Mouse (Mus musculus) liver, postnatal 0 days (tissue): Measurements from ENCODE around the gene Naaa. TPM values are rescaled to one million over a fixed set of nuclear protein-coding genes. Genes with fewer than 3 reads are reported as not detected.

Experiments used
- ATAC-seq: fragments of 200-750 bp; cut with Nextera tagmentation; 2 replicates; pipeline ENCODE4 v1.8.0; 2017; ENCODE audit warnings: mild to moderate bottlenecking, moderate library complexity
- DNase-seq: peaks from one replicate; pipeline ENCODE4 v3.0.0-alpha.2; 2016
- H3K27ac ChIP-seq: fragments of 300-500 bp; sonication (generic); 2 replicates; pipeline ENCODE4 v1.5.1; 2014; ENCODE audit warnings: antibody characterized with exemption, moderate library complexity, mild to moderate bottlenecking, low read depth
- H3K27me3 ChIP-seq: fragments of 300-500 bp; sonication (generic); 2 replicates; pipeline ENCODE4 v1.6.1; 2014; ENCODE audit warnings: low read length, control low read depth, mixed read lengths; ENCODE audit not compliant: insufficient read depth
- H3K36me3 ChIP-seq: fragments of 300-500 bp; sonication (generic); replicated peaks from 2 replicates; pipeline ENCODE4 v1.6.1; 2014; ENCODE audit warnings: mild to moderate bottlenecking, control low read depth, low read length, moderate library complexity, mixed read lengths; ENCODE audit not compliant: insufficient read depth
- H3K4me1 ChIP-seq: fragments of 300-500 bp; sonication (generic); 2 replicates; pipeline ENCODE4 v1.6.1; 2014; ENCODE audit warnings: antibody characterized with exemption, mild to moderate bottlenecking, control low read depth; ENCODE audit not compliant: insufficient read depth
- H3K4me2 ChIP-seq: fragments of 300-500 bp; sonication (generic); 2 replicates; pipeline ENCODE4 v1.6.1; 2014; ENCODE audit warnings: low read depth, mild to moderate bottlenecking, low read length, moderate library complexity, mixed read lengths
- H3K4me3 ChIP-seq: fragments of 300-500 bp; sonication (generic); 2 replicates; pipeline ENCODE4 v1.5.1; 2014; ENCODE audit warnings: low read depth, low read length
- H3K9ac ChIP-seq: fragments of 300-500 bp; sonication (generic); replicated peaks from 2 replicates; pipeline ENCODE4 v1.6.1; 2014; ENCODE audit warnings: mild to moderate bottlenecking, moderate library complexity
- H3K9me3 ChIP-seq: fragments of 300-500 bp; sonication (generic); 2 replicates; pipeline ENCODE4 v1.6.1; 2016; ENCODE audit warnings: mild to moderate bottlenecking, control low read depth, low read length, mixed read lengths
- CTCF ChIP-seq: sonication (generic); IDR thresholded peaks from 2 replicates; pipeline ENCODE4 v1.5.1; 2016; ENCODE audit warnings: antibody characterized with exemption, low read depth
- EP300 ChIP-seq: IDR thresholded peaks from 2 replicates; pipeline ENCODE4 v1.6.1; 2016; ENCODE audit warnings: antibody characterized with exemption, low read depth, mild to moderate bottlenecking
- WGBS: fragments of 180-500 bp; shearing (Covaris S2); extraction: QIAGEN DNeasy Blood & Tissue Kit; methylation state at CpG from one replicate; pipeline ENCODE4 v1.1.7; 2014; ENCODE audit not compliant: insufficient replicate concordance; 5-methylcytosine and 5-hydroxymethylcytosine counted together
- polyA plus RNA-seq: library from polyadenylated mRNA; unstranded; fragments of >200 nt; fragmentation: Nextera tagmentation; extraction: Ambion mirVana; gene quantifications from 2 replicates; pipeline ENCODE4 v1.2.1, GENCODE M21; 2015

Gene Naaa
- polyA plus RNA-seq, 1 experiment from 2014 or later = 7.5 TPM

DNA sequence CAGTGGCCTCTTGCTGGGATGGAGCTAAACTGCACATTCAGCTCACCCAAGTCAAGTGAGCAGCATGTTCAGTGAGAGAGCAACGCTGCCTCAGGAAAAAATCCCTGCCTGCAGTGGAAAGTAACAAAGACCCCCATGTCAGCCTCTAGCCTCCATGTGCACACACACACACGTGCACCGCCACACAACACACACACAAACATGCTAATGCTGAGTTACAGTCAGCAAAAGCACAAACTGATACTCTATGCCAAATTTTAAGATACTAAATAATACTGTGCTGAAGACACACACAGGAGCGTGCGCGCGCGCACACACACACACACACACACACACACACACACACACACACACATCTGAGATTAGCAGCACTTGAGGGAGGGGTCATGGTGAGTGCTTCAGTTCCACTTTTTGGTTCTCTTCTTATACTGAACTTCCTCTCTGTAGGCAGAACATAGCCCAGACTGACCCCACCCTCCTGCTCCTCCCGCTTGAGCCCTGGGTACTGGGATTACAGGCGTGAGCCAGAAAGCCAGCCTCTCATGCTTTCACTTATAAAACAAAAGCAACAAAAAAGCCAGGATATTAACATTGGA lies 1.1 kb upstream of the Naaa start:
- Histone ChIP-seq H3K27me3 (no peaks in the 10 kb centered on the region), H3K9me3 (no peaks in the 10 kb centered on the region), H3K4me3 (no peak overlapping the region), H3K4me2 (peak overlapping the region; percentile 92; the same call in 1 of the 2 replicates), H3K27ac (no peak overlapping the region), H3K4me1 (peaks cover 22% of the 10 kb centered on the region), H3K36me3 (no peaks in the 10 kb centered on the region; the same call in 1 of the 2 replicates), H3K9ac (no peak overlapping the region)
- no peak for TF ChIP-seq CTCF
- no peak for TF ChIP-seq EP300
- DNase-seq (peak; percentile 59), ATAC-seq (peak; percentile 18; the same call in 1 of the 2 replicates)
- WGBS = 45% methylated on average over 10 of the region's 10 CpGs

DNA sequence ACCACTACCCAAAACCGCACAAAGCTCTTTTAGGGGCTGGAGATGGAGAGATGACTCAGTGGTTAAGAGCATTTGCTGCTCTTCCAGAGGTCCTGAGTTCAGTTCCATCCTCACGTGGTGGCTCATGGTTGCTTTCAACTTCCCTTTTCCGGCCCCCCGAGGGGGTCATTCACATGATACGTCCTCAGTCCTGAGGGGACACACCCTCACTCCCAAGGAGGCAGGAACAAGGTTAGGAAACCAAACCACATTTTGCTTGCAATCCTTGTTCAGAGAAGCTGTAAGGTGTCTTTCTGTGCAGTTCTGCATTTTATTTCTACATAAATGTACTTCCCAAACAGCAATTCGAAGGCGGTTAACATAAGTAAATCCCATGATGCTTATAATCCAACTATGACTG lies 7.5 kb downstream of the Naaa start:
- Histone ChIP-seq H3K9me3 (no peaks in the 10 kb centered on the region), H3K4me1 (no peaks in the 10 kb centered on the region), H3K27me3 (no peaks in the 10 kb centered on the region), H3K9ac (no peak overlapping the region), H3K4me2 (no peak overlapping the region), H3K27ac (no peak overlapping the region), H3K36me3 (no peaks in the 10 kb centered on the region), H3K4me3 (no peak overlapping the region)
- DNase-seq (peak; percentile 27), ATAC-seq (peak; percentile 27; the same call in 1 of the 2 replicates)
- TF ChIP-seq EP300 = no peak
- TF ChIP-seq CTCF = no peak
- WGBS = 52% methylated on average over 7 of the region's 7 CpGs

DNA sequence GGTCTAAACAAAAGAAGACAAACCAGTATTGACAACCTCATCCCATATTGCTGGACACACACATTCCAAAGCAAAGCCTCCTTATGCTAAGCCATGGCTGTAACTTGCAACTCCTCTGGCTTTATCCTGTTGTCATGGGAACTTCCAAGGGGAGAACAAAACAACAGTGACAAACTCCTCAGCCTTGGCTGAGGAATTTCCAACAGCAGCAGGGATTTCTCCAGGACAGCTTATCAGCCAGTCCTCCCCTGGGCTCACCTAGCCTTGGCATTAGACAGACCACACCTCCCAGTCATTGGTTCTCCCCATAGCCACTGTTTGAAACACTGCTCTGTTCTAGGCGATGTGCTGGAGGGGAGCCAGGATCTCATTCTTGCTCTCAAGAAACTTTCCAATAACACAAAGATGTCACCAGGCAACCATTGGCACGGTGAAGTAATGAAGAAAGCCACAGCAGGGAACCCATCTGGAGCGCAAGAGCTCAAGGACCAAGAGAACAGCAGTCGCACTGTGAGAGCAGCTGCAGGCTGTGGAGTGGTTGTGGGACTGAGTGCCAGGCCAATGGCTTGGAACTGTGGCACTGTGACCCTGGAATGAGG lies 14.1 kb downstream of the Naaa start:
- H3K4me2 ChIP-seq = no peak overlapping the region
- ATAC-seq (no peak), DNase-seq (no peak)
- WGBS = 69% methylated on average over 4 of the region's 4 CpGs
- H3K4me3 ChIP-seq = no peak overlapping the region
- no peak overlapping the region for H3K27ac ChIP-seq
- H3K36me3 ChIP-seq = peaks cover 3% of the 10 kb centered on the region; the same call in 1 of the 2 replicates
- H3K4me1 ChIP-seq = no peaks in the 10 kb centered on the region
- H3K27me3 ChIP-seq = no peaks in the 10 kb centered on the region
- no peak overlapping the region for H3K9ac ChIP-seq
- no peak for TF ChIP-seq EP300
- no peak for TF ChIP-seq CTCF
- H3K9me3 ChIP-seq = no peaks in the 10 kb centered on the region

DNA sequence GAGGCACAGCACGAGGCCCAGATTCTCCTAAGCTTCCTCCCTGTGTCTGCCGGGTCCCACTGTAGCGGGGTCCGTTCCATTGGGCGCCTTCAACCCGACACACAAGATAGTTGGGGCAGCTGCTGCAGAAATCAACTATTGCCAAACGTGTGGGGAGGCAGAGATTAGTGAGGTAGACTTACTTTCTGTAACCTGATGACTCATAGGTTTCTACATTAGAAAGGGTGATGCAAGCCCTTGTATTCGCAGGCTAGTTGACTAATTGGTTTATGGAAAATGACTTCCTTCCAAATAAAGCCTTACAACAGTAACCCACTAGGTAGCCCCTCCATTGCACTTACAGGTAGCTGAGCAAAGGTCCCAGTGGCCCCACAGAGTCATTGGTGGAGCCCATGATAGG lies 15.3 kb downstream of the Naaa start:
- no peaks in the 10 kb centered on the region for H3K27me3 ChIP-seq
- no peaks in the 10 kb centered on the region for H3K4me1 ChIP-seq
- no peak overlapping the region for H3K9ac ChIP-seq
- TF ChIP-seq CTCF = no peak
- no peak for TF ChIP-seq EP300
- no peaks in the 10 kb centered on the region for H3K9me3 ChIP-seq
- no peak for DNase-seq
- 72% methylated on average over 8 of the region's 8 CpGs for WGBS
- H3K4me3 ChIP-seq = no peak overlapping the region
- H3K4me2 ChIP-seq = no peak overlapping the region
- no peak overlapping the region for H3K27ac ChIP-seq
- H3K36me3 ChIP-seq = peaks cover 3% of the 10 kb centered on the region; the same call in 1 of the 2 replicates
- ATAC-seq = no peak

DNA sequence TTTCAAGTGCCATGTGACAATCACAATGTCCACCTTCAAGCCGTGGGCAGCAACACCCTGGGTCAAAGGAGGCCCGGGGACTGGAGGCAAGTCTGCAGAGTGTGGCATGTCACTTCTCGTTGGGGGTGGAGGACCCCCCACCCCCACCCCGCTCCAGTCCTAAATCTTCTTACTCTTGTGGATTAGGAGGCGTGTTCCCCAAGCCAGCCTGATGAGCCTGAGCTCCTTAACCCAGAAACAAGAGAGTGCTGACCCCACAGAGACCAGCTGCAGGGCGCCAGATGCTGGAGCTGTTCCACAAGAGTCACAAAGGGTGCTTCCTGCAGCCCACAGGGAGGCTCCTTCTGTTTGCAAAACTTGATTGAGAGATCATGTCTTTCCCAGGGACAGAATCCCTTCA lies 21.8 kb downstream of the Naaa start, which contains the start of gene Ppef2:
Gene Ppef2, minus strand, starts transcription at position 61 of the 400 bp plus-strand sequence.
- H3K4me3 ChIP-seq = no peak within 1 kb of the TSS
- no peak within 1 kb of the TSS for H3K27ac ChIP-seq
- H3K4me2 ChIP-seq = no peak within 1 kb of the TSS
- TF ChIP-seq CTCF = no peak
- no peak for DNase-seq
- H3K9me3 ChIP-seq = no peaks in the 10 kb centered on the region
- peaks cover 6% of the 10 kb centered on the region; the same call in 1 of the 2 replicates for H3K27me3 ChIP-seq
- no peak within 1 kb of the TSS for H3K9ac ChIP-seq
- H3K36me3 ChIP-seq = 0 out of 2 replicates have a peak, but pooled peaks cover 3% of the 10 kb centered on the region
- H3K4me1 ChIP-seq = no peaks in the 10 kb centered on the region
- 35% methylated on average over 6 of the region's 6 CpGs for WGBS
- ATAC-seq = no peak

DNA sequence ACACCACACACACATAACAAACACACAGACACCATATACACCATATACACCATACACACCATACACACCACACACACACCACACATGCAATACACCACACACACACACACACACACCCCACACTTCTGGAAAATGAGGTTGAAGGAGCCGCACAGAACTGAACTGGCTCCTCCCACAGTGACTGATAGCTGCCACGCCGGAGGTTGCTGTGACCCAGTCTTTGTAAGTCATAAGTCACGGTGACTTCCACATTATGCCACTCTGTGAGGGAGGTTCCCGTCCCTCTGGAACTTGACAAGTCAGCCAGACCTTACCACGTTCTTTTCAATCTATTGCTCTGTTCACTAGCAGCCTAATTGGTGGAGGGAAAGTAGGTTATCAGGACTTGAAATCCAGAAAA lies 23.5 kb downstream of the Naaa start:
- no peak for DNase-seq
- H3K4me2 ChIP-seq = no peak overlapping the region
- H3K9ac ChIP-seq = no peak overlapping the region
- H3K36me3 ChIP-seq = no peaks in the 10 kb centered on the region
- no peak for TF ChIP-seq EP300
- TF ChIP-seq CTCF = no peak
- peaks cover 6% of the 10 kb centered on the region; the same call in 1 of the 2 replicates for H3K27me3 ChIP-seq
- 34% methylated on average over 6 of the region's 6 CpGs for whole genome bisulfite sequencing
- no peak overlapping the region for H3K4me3 ChIP-seq
- no peaks in the 10 kb centered on the region for H3K4me1 ChIP-seq
- H3K27ac ChIP-seq = no peak overlapping the region
- ATAC-seq = no peak
- H3K9me3 ChIP-seq = peaks cover 2% of the 10 kb centered on the region; the same call in 1 of the 2 replicates
